Mouse (Mus musculus): ENCODE results near the gene Bod1l.

The Bod1l gene

DNA sequence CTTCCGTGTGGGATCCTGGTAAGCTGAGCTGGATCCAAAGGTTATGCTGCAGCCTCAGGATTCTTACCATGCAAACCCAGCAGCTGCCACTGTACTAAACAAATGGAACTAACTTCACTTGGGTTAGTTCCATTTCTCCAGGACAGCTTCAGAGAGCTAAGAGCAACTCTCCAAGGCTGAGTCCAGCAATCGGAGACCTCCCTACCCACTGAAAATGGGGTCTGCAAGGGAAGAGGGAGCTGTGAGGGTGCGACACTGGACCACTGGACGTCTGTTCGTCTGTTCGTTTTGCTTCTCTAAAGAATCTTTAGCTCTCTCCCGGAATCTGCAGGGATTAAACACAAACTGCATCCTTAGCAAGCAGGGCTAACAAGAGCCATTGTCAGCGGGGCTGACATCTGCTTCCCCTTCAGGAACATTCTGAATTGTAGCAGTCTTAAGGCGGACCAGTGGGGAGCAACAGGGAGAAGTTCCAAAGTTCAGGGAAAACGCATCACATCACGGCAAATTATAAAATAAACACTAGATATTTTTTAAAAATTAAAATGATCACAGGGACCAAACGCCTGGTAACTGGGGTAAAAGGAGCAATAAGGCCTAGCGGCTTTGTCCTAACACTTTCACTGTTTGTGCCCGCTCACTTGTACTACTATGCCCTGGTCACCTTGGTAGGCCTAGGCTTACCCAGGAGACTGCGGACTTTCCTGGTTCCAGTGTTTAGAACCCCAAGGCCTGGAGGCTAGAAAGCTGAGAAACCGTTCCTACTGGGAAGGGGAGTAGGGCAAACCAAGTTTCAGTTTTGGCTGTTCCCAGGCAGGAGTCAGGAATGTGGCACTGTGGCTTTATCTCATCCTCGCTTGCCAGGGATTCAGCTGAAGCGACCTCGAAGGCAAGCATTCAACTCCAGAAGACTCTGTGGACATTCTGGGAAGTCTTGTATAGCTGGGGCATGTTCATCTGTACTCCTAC, 85.2 kb downstream of the Bod1l start:
- DNase-seq = no peak

DNA sequence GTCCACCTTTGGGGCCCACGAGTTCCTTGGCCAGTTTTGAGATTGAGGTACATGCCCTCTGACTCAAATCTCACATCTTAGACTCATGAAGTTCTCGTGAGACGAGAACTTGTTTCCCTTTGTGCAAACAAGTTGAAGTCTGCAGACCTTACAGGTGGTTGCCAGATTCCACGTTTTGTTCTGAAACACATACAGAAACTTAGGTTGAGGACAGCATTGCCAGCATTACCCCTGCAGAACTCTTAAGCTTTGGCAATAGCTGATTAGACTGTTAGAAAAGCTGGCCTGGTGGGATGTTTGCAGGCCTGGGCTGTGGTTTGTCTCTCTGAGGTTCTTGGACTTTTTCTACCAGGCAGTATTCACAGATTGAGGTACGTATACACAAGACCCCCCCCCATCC, 86.8 kb downstream of the Bod1l start:
- no peak for DNase-seq

DNA sequence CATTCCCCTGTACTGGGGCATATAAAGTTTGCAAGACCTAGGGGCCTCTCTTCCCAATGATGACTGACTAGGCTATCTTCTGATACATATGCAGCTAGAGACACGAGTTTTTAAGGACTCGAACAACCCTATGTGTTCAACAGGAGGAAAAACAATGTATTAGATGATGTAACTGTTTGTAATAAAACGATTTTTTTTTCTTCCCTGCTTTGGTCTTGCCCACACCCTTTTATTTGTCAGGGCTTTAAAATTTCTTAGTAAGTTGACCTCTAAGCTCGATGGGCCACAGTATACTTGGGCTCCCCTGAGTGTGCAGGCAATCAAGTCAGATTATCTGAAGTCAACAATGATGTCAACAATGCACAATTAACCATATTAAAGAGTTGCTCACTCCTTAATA, 87.7 kb downstream of the Bod1l start:
- no peak for DNase-seq

DNA sequence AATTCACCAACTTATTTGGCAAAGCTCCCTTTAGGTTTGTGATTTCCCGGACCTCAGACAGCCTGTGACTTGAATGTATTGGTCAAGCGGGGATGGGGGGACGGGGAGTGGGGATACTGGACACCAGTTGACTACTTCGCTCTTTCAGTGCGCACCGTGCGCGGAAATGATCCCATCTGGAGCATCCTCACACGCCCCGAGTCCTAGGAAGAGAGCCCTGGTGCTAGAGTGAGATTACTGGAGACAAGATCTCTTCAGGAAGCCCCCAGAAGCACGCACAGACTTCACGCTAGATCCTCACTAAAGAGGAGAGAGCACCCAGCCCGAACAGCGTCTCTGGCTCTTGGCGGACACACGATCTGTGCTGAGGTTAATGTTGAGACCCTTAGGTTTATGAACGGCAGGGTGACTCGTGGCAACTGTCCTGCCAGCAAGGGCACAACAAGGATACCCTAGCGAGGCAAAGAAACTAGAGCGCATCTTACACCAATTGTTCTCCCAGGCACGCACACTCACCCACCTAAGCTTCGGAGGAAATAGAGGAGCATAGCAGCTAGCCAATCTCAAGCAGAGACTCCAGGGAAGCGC, 88.6 kb downstream of the Bod1l start:
- DNase-seq = no peak

DNA sequence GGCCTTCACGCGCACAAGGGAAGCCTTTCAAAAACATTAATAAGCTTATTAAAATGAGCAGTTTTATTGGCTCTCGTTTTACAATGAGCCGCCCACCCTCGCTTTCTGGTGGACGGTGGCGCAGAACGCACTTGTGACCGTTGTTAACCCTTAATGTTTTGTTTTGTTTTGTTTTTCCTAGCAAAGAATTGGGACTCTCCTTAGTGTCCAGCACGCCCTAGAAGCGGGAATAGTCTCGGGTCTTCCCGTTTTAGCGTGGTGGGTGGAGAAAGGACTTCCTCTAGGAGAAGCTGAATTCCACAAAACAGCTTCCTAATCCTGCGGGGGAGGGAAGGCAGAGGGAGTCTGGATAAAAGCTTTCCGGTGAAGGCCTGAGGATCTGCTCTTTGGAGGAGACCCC, 89.3 kb downstream of the Bod1l start:
- DNase-seq = no peak

DNA sequence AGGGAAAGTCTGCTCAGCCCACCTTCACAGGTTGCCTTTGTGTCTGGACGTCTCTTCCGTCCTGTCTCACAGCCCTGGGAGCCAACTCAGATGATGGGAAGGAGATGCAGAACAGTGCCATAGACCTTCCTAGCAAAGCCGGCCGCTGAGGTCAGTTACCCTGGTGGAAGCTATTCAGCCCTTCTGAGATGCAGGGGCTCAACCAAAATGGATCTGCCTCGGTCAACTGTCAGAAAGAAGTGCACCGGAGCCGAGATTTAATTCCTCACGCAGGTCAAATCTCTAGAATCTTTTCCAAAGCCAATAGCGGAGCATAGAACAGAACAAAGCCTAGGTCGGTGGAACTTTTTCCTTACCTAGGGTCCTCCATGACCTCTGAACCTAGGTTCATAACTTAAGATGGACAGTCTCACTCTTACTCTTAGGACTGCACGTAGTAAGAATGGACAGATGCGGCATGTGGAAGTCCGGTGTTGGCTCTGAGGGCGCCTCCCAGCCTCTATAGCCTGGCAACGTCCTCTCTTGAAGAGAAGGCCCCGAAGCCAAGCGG, 89.8 kb downstream of the Bod1l start:
- DNase-seq = no peak

DNA sequence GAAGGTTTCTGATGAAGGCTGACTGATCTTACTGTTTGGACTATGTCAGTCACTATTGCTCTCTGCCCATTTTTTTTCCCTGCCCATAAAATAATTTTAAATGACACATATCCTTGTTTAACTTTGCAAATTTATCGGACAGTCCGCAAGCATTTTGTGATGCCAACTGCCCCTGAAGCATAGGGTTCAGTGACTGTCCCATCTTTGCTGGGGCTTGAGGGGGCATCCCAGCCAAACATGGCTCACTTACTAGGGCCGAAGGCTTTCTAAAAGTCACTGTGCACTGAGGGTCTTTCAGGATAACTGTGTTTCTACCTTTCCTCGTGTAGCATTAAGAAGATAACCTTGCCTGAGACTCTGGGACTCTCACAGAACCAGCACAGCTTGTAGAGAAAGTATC, 91.4 kb downstream of the Bod1l start:
- no peak for DNase-seq

DNA sequence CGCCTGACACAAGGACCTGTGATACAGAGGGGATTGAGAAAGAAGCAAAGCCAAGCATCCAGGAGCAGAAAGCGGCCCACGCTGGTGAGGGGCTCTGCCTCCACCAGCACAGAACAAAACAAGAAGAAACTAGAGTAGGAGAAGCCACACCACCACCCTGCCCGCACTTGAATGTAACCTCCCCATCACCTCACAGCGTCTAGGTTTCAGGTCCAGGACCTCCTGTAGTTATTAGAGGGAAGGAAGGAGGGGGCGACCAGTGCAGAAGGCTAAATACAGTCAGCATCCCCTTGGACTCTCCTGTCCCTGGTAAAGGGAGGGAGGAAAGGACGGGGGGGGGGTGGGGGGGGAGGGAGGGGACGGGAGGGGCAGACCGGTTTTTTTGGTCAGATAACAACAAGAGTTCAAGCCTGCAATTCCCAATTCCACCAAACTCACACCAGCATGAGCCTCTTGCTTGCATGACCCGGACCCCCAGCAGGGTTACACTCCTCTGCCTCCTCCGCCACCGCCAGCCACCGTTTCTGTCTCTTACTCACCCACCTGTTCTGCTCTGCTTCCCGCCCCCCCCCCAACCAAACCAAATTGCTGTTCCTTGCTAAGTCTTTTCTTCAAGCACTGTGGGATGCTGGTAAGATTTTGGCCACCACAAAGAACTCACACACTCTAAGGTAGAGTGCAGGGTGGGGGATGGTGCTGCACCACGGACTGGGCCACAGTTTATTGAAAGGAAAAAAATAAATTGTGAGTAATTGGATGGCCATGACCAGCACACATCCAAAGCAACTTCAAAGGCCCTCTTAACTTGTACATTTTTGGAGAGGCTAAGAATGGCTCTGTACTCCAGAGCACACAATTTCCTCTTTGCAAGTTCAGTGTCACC, 99.0 kb downstream of the Bod1l start:
- no peak for DNase-seq

DNA sequence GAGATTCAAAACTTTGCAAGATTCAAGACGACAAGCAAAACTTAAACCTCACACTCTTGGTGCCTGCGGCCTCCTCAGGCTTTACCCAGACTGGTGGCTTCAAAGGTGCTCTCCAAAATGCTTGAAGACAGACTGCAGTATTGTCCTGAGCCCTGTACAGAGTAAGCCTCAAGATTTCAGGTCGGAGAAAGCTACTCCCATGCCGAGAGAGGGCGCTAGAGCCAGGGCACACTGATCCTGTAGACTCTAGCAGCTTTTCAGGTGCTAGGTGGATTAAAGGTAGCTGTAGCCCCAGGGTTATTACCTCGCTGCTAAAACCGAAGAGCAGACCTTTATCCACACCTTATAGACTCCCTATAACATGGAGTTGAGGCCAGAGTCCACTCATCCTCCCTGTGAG, 99.9 kb downstream of the Bod1l start:
- DNase-seq = peak in 1 of 2 experiments; percentile 30

DNA sequence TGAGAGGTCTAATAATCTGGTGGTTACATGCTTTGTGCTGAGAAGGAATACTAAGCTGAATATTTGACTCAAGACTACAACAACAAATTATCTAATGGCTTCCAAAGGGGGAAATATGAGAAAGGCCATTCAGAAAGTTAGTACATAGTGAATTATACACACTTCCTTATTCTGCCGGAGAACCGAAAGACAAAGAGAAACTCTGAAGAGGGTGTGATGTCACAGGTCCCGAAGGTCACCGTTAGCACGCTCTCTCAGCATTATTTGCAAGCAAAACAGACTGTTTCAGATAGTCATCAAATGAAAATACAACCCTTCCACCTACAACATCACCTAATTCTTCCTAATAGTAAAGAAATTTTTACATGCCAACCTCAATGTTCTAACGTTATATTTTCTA, 105.3 kb downstream of the Bod1l start:
- no peak for DNase-seq

All from kidney, postnatal 4 days (tissue).